Mouse (Mus musculus) heart, embryonic 15.5 days (tissue): ENCODE results near the gene Rbms1. TPM values are rescaled to one million over a fixed set of nuclear protein-coding genes. Genes with fewer than 3 reads are reported as not detected.

Experiments
- ATAC-seq: fragments of 200-750 bp; cut with Nextera tagmentation; replicated peaks from 2 replicates; pipeline ENCODE4 v1.8.0; 2017; ENCODE audit warnings: low read depth, moderate TSS enrichment; ENCODE audit not compliant: insufficient number of reproducible peaks, insufficient read depth, low FRiP score
- H3K27ac ChIP-seq: fragments of 300-500 bp; sonication (generic); 2 replicates; pipeline ENCODE4 v1.5.1; 2015; ENCODE audit warnings: mild to moderate bottlenecking, inconsistent platforms
- H3K27me3 ChIP-seq: fragments of 300-500 bp; sonication (generic); 2 replicates; pipeline ENCODE4 v1.6.1; 2015; ENCODE audit warnings: inconsistent platforms
- H3K36me3 ChIP-seq: fragments of 300-500 bp; sonication (generic); 2 replicates; pipeline ENCODE4 v1.6.1; 2015; ENCODE audit warnings: mild to moderate bottlenecking, inconsistent platforms
- H3K4me1 ChIP-seq: fragments of 300-500 bp; sonication (generic); replicated peaks from 2 replicates; pipeline ENCODE4 v1.6.1; 2015; ENCODE audit warnings: inconsistent platforms
- H3K4me2 ChIP-seq: fragments of 300-500 bp; sonication (generic); 2 replicates; pipeline ENCODE4 v1.6.1; 2015; ENCODE audit warnings: inconsistent platforms, mild to moderate bottlenecking, moderate library complexity
- H3K4me3 ChIP-seq: fragments of 300-500 bp; sonication (generic); 2 replicates; pipeline ENCODE4 v1.5.1; 2015; ENCODE audit warnings: mild to moderate bottlenecking, inconsistent platforms
- H3K9ac ChIP-seq: fragments of 300-500 bp; sonication (generic); 2 replicates; pipeline ENCODE4 v1.6.1; 2015; ENCODE audit warnings: mild to moderate bottlenecking, inconsistent platforms
- H3K9me3 ChIP-seq: fragments of 300-500 bp; sonication (generic); replicated peaks from 2 replicates; pipeline ENCODE4 v1.6.1; 2016; ENCODE audit warnings: inconsistent platforms
- WGBS: fragments of 180-500 bp; shearing (Covaris S2); methylation state at CpG from one replicate; pipeline ENCODE4 v1.1.7; 2015; ENCODE audit warnings: mixed read lengths; 5-methylcytosine and 5-hydroxymethylcytosine counted together
- polyA plus RNA-seq: library from polyadenylated mRNA; unstranded; fragments of >200 nt; fragmentation: Nextera tagmentation; extraction: Ambion mirVana; gene quantifications from 2 replicates; pipeline ENCODE4 v1.2.1, GENCODE M21; 2015

Gene Rbms1
- polyA plus RNA-seq, 1 experiment from 2014 or later = 72.6 TPM

GRCm38 (mm10) chr2:60876891-60877290 is 86.1 kb downstream of the Rbms1 start:
- ATAC-seq = no peak
- H3K9ac ChIP-seq = no peak overlapping the region
- 46% methylated on average over 2 of the region's 2 CpGs for WGBS
- no peaks in the 10 kb centered on the region for H3K27me3 ChIP-seq
- H3K4me2 ChIP-seq = no peak overlapping the region
- no peaks in the 10 kb centered on the region for H3K9me3 ChIP-seq
- no peaks in the 10 kb centered on the region for H3K36me3 ChIP-seq
- H3K4me3 ChIP-seq = no peak overlapping the region
- no peak overlapping the region for H3K27ac ChIP-seq
- peaks cover 84% of the 10 kb centered on the region for H3K4me1 ChIP-seq

GRCm38 (mm10) chr2:60872095-60872811 is 90.7 kb downstream of the Rbms1 start:
- Histone ChIP-seq H3K9ac (no peak overlapping the region), H3K4me3 (no peak overlapping the region), H3K27ac (peak overlapping the region; percentile 4; the same call in 1 of the 2 replicates), H3K4me2 (no peak overlapping the region), H3K36me3 (no peaks in the 10 kb centered on the region), H3K9me3 (no peaks in the 10 kb centered on the region), H3K27me3 (no peaks in the 10 kb centered on the region), H3K4me1 (peaks cover 91% of the 10 kb centered on the region)
- ATAC-seq = no peak; the same call in 1 of the 2 replicates
- WGBS = 42% methylated on average over 7 of the region's 7 CpGs

GRCm38 (mm10) chr2:60871001-60871400 is 92.0 kb downstream of the Rbms1 start:
- 23% methylated on average over 5 of the region's 5 CpGs for WGBS
- peak; percentile 30; the same call in 1 of the 2 replicates for ATAC-seq
- no peaks in the 10 kb centered on the region for H3K9me3 ChIP-seq
- no peak overlapping the region for H3K9ac ChIP-seq
- H3K4me3 ChIP-seq = no peak overlapping the region
- peaks cover 86% of the 10 kb centered on the region for H3K4me1 ChIP-seq
- no peaks in the 10 kb centered on the region for H3K27me3 ChIP-seq
- H3K36me3 ChIP-seq = no peaks in the 10 kb centered on the region
- no peak overlapping the region for H3K4me2 ChIP-seq
- peak overlapping the region; percentile 61 for H3K27ac ChIP-seq

- no peak overlapping the region for H3K4me2 ChIP-seq
Observed at GRCm38 (mm10) chr2:60870450-60870849, 92.5 kb downstream of the Rbms1 start.

GRCm38 (mm10) chr2:60869001-60869743 is 93.8 kb downstream of the Rbms1 start:
- Histone ChIP-seq H3K27me3 (no peaks in the 10 kb centered on the region), H3K4me1 (peaks cover 89% of the 10 kb centered on the region), H3K36me3 (no peaks in the 10 kb centered on the region), H3K4me2 (no peak overlapping the region), H3K27ac (0 out of 2 replicates have a peak overlapping the region, but pooled peaks have one; percentile 9), H3K4me3 (no peak overlapping the region), H3K9me3 (no peaks in the 10 kb centered on the region), H3K9ac (no peak overlapping the region)
- WGBS = 49% methylated on average over 12 of the region's 12 CpGs
- no peak for ATAC-seq

More at GRCm38 (mm10) chr2:60870450-60870849, 92.5 kb downstream of the Rbms1 start:
- Histone ChIP-seq H3K9me3 (no peaks in the 10 kb centered on the region), H3K9ac (no peak overlapping the region), H3K27ac (peak overlapping the region; percentile 61; the same call in 1 of the 2 replicates), H3K27me3 (no peaks in the 10 kb centered on the region), H3K4me3 (no peak overlapping the region), H3K36me3 (no peaks in the 10 kb centered on the region), H3K4me1 (peaks cover 84% of the 10 kb centered on the region)
- 48% methylated on average over 4 of the region's 4 CpGs for WGBS
- no peak; the same call in 1 of the 2 replicates for ATAC-seq

- H3K4me1 ChIP-seq = peaks cover 89% of the 10 kb centered on the region
- no peak overlapping the region for H3K27ac ChIP-seq
- ATAC-seq = no peak
- WGBS = 40% methylated on average over 4 of the region's 4 CpGs
- no peak overlapping the region for H3K9ac ChIP-seq
- no peak overlapping the region for H3K4me2 ChIP-seq
- H3K36me3 ChIP-seq = no peaks in the 10 kb centered on the region
- H3K9me3 ChIP-seq = no peaks in the 10 kb centered on the region
- no peak overlapping the region for H3K4me3 ChIP-seq
- no peaks in the 10 kb centered on the region for H3K27me3 ChIP-seq
Observed at GRCm38 (mm10) chr2:60868060-60868662, 94.8 kb downstream of the Rbms1 start.

- ATAC-seq = no peak
- Histone ChIP-seq H3K9ac (no peak overlapping the region), H3K9me3 (no peaks in the 10 kb centered on the region), H3K27ac (no peak overlapping the region), H3K4me1 (peaks cover 82% of the 10 kb centered on the region), H3K4me3 (no peak overlapping the region), H3K36me3 (no peaks in the 10 kb centered on the region), H3K27me3 (no peaks in the 10 kb centered on the region), H3K4me2 (no peak overlapping the region)
- WGBS = 91% methylated on average over 8 of the region's 8 CpGs
Observed at GRCm38 (mm10) chr2:60867304-60867703, 95.7 kb downstream of the Rbms1 start.

- Histone ChIP-seq H3K4me3 (no peak overlapping the region), H3K9ac (no peak overlapping the region), H3K9me3 (no peaks in the 10 kb centered on the region), H3K27ac (no peak overlapping the region), H3K4me2 (no peak overlapping the region), H3K4me1 (peaks cover 68% of the 10 kb centered on the region), H3K36me3 (no peaks in the 10 kb centered on the region), H3K27me3 (no peaks in the 10 kb centered on the region)
- no peak for ATAC-seq
- 16% methylated on average over 1 of the region's 1 CpGs for WGBS
Observed at GRCm38 (mm10) chr2:60865869-60866268, 97.1 kb downstream of the Rbms1 start.

GRCm38 (mm10) chr2:60864977-60865376 is 98.0 kb downstream of the Rbms1 start:
- H3K27me3 ChIP-seq = no peaks in the 10 kb centered on the region
- H3K4me3 ChIP-seq = no peak overlapping the region
- H3K9ac ChIP-seq = no peak overlapping the region
- 0 out of 2 replicates have a peak overlapping the region, but pooled peaks have one; percentile 35 for H3K27ac ChIP-seq
- H3K4me2 ChIP-seq = no peak overlapping the region
- H3K9me3 ChIP-seq = no peaks in the 10 kb centered on the region
- 39% methylated on average over 5 of the region's 5 CpGs for WGBS
- peaks cover 62% of the 10 kb centered on the region for H3K4me1 ChIP-seq
- H3K36me3 ChIP-seq = no peaks in the 10 kb centered on the region
- ATAC-seq = no peak

- H3K9ac ChIP-seq = no peak overlapping the region
- H3K4me3 ChIP-seq = no peak overlapping the region
- WGBS = 53% methylated on average over 5 of the region's 5 CpGs
- H3K4me2 ChIP-seq = no peak overlapping the region
- H3K4me1 ChIP-seq = peaks cover 57% of the 10 kb centered on the region
- H3K9me3 ChIP-seq = no peaks in the 10 kb centered on the region
- H3K27me3 ChIP-seq = no peaks in the 10 kb centered on the region
- H3K27ac ChIP-seq = peak overlapping the region; percentile 35; the same call in 1 of the 2 replicates
- no peak for ATAC-seq
- H3K36me3 ChIP-seq = no peaks in the 10 kb centered on the region
Observed at GRCm38 (mm10) chr2:60864256-60864795, 98.7 kb downstream of the Rbms1 start.

- WGBS = 63% methylated on average over 2 of the region's 2 CpGs
- Histone ChIP-seq H3K4me2 (no peak overlapping the region), H3K27ac (peak overlapping the region; percentile 35; the same call in 1 of the 2 replicates), H3K4me1 (peaks cover 52% of the 10 kb centered on the region), H3K27me3 (no peaks in the 10 kb centered on the region), H3K36me3 (0 out of 2 replicates have a peak, but pooled peaks cover under 1% of the 10 kb centered on the region), H3K9me3 (no peaks in the 10 kb centered on the region), H3K4me3 (no peak overlapping the region), H3K9ac (no peak overlapping the region)
- no peak; the same call in 1 of the 2 replicates for ATAC-seq
Observed at GRCm38 (mm10) chr2:60863827-60864226, 99.2 kb downstream of the Rbms1 start.
